Mouse (Mus musculus): ENCODE data around the gene Dcaf5. TPM values are rescaled to one million over a fixed set of nuclear protein-coding genes. Genes with fewer than 3 reads are reported as not detected.
A peak's percentile ranks its signal among the peaks of the same experiment; 100 is the strongest.

The Dcaf5 gene
- total RNA-seq, 2 experiments from 2014 or later: 58.4 to 64.0 TPM

DNA sequence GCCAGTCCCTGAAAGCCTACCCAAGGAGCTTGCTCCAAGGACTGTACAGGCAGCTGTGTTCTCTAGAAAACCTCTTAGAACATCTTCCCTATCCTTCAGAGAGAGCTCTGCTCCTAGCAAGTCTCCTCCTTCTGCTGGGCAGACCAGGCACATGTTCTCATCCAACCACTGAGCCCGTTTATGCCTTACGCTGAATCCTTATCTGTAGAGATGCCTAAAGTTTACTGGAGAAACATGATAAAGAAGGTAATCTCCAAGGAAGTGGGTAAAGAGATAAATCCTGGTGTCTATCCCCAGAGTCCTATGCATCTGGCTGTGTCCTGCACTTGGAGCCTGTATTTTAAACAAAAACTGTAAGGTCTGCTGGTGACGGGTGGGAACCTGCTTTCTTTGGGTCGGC, 145.9 kb downstream of the Dcaf5 start:
- intact Hi-C loops (cut with DNase I): no loop called here
- DNase-seq: no peak

- intact Hi-C loops (cut with DNase I): no loop called here
- DNase-seq: no peak
Observed at GRCm38 (mm10) chr12:80289722-80290121, 146.7 kb downstream of the Dcaf5 start.

GRCm38 (mm10) chr12:80285890-80286289, 150.5 kb downstream of the Dcaf5 start:
- intact Hi-C loops (cut with DNase I): no loop called here

More at GRCm38 (mm10) chr12:80285890-80286289, 150.5 kb downstream of the Dcaf5 start:
- DNase-seq: no peak

Small RNA genes within 50 kb of the gene (microRNA-seq; reads per million reads assigned to microRNA genes)
- 148 reads per million, percentile 54 among the genes with 10 or more reads in this experiment for gene Mir1843a

Other genes starting within 250 kb of the Dcaf5 start
- gene Actn1, start 176.2 kb downstream of the Dcaf5 start, total RNA-seq (2021): 10 to 100 TPM; 65.4 to 68.2 TPM
- 10 to 100 TPM; 55.2 to 58.7 TPM for gene Exd2, start 26.5 kb upstream of the Dcaf5 start, total RNA-seq (2021)
- 10 to 100 TPM; 32.8 to 40.6 TPM for gene Galnt16, start 81.7 kb upstream of the Dcaf5 start, total RNA-seq (2021)
- 10 to 100 TPM; 39.2 to 43.1 TPM for gene Slc39a9, start 207.3 kb upstream of the Dcaf5 start, total RNA-seq (2021)
- 10 to 100 TPM; 87.2 to 99.7 TPM for gene Erh, start 207.7 kb upstream of the Dcaf5 start, total RNA-seq (2021)